Mouse (Mus musculus) small intestine, adult 2 months (tissue): ENCODE measurements around the gene Olfr64. TPM values are rescaled to one million over a fixed set of nuclear protein-coding genes. Genes with fewer than 3 reads are reported as not detected.

Source experiments
- H3K27ac ChIP-seq: fragments of 200-500 bp; 2 replicates; pipeline ENCODE4 v1.5.1; 2012; ENCODE audit warnings: low read depth, low read length, control low read depth, inconsistent platforms; ENCODE audit not compliant: insufficient read depth
- H3K27me3 ChIP-seq: fragments of 200-500 bp; 2 replicates; pipeline ENCODE4 v1.6.1; 2012; ENCODE audit warnings: mild to moderate bottlenecking, moderate library complexity, low read length, inconsistent platforms; ENCODE audit not compliant: control insufficient read depth, insufficient read depth
- H3K36me3 ChIP-seq: fragments of 200-500 bp; 2 replicates; pipeline ENCODE4 v1.6.1; 2012; ENCODE audit warnings: mild to moderate bottlenecking, low read length, control low read depth, inconsistent platforms; ENCODE audit not compliant: control insufficient read depth, insufficient read depth
- H3K4me1 ChIP-seq: fragments of 200-500 bp; 2 replicates; pipeline ENCODE4 v1.6.1; 2012; ENCODE audit warnings: low read length, inconsistent platforms, mixed read lengths; ENCODE audit not compliant: control insufficient read depth, insufficient read depth, insufficient read length
- H3K4me3 ChIP-seq: fragments of 200-500 bp; 2 replicates; pipeline ENCODE4 v1.5.1; 2012; ENCODE audit warnings: low read depth, mild to moderate bottlenecking, control low read depth, inconsistent platforms, low read length, moderate library complexity
- CTCF ChIP-seq: fragments of 200-500 bp; IDR thresholded peaks from 2 replicates; pipeline ENCODE4 v1.5.1; 2012; ENCODE audit warnings: low read depth, mild to moderate bottlenecking, control low read depth, inconsistent platforms, low read length, moderate library complexity, mixed read lengths; ENCODE audit not compliant: insufficient replicate concordance, insufficient read length; ENCODE audit errors: extremely low read depth
- POLR2A ChIP-seq: fragments of 200-500 bp; IDR thresholded peaks from 2 replicates; pipeline ENCODE4 v1.6.1; 2012; ENCODE audit warnings: low read depth, mild to moderate bottlenecking, control low read depth, inconsistent platforms, low read length, moderate library complexity
- whole genome bisulfite sequencing: fragments of 180-500 bp; shearing (Covaris S2); methylation state at CpG from one replicate; pipeline ENCODE4 v1.1.7; 2018; 5-methylcytosine and 5-hydroxymethylcytosine counted together
- polyA plus RNA-seq: library from polyadenylated mRNA; depleted of rRNA; stranded (reverse); fragments of >200 nt; gene quantifications from 2 replicates; pipeline ENCODE4 v1.2.3, GENCODE M21; 2012; rRNA removed

Olfr64 gene
- polyA plus RNA-seq, 1 experiment: not detected

GRCm38 (mm10) chr7:103859076-103859475, 35.2 kb downstream of the Olfr64 start:
- H3K27me3 ChIP-seq: no peaks in the 10 kb centered on the region
- WGBS: 44% methylated on average over 2 of the region's 2 CpGs
- TF ChIP-seq POLR2A: no peak
- TF ChIP-seq CTCF: no peak
- no peaks in the 10 kb centered on the region for H3K4me1 ChIP-seq
- H3K4me3 ChIP-seq: no peak overlapping the region
- H3K36me3 ChIP-seq: no peaks in the 10 kb centered on the region
- H3K27ac ChIP-seq: no peak overlapping the region

- Histone ChIP-seq H3K4me1 (no peaks in the 10 kb centered on the region), H3K36me3 (no peaks in the 10 kb centered on the region), H3K27ac (no peak overlapping the region), H3K27me3 (no peaks in the 10 kb centered on the region), H3K4me3 (no peak overlapping the region)
- TF ChIP-seq CTCF: no peak
- no peak for TF ChIP-seq POLR2A
- WGBS: 56% methylated on average over 1 of the region's 1 CpGs
Observed at GRCm38 (mm10) chr7:103854669-103855068, 39.6 kb downstream of the Olfr64 start.

- Histone ChIP-seq H3K4me3 (no peak within 1 kb of the TSS), H3K36me3 (no peaks in the 10 kb centered on the region), H3K27me3 (no peaks in the 10 kb centered on the region), H3K4me1 (no peaks in the 10 kb centered on the region), H3K27ac (no peak within 1 kb of the TSS)
- TF ChIP-seq CTCF (no peak), POLR2A (no peak)
- WGBS: 49% methylated on average over 2 of the region's 2 CpGs
Observed at GRCm38 (mm10) chr7:103853090-103853489, 41.2 kb downstream of the Olfr64 start, which contains the start of gene Hbb-y. Gene Hbb-y, minus strand, starts transcription at chr7:103853216.

DNA sequence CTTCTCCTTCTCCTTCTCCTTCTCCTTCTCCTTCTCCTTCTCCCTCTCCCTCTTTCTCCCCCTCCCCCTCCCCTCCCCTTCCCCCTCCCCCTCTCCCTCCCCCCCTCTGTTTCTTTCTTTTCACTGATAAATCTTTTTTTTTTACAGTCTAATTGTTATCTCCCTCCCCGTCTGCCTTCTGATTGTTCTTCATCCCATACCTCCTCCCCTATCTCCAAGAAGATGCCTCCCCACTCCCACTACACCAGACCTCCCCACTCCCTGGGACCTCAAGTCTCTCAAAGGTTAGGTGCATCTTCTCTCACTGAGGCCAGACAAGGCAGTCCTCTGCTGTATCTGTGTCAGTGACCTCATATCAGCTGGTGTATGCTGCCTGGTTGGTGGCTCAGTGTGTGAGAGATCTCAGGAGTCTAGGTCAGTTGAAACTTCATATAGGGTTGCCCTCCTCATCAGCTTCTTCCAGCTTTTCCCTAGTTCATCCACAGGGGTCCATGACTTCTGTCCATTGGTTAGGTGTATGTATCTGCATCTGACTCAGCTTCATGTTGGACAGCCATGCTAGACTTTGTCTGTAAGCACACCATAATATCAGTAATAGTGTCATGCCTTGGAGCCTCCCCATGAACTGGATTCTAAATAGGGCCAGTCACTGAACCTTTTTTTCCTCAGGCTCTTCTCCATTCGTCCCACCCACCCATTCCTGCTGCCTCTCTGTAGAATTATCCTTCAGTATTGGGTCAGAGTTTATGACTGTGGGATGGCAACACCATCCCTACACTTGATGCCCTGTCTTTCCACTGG, 49.6 kb downstream of the Olfr64 start:
- Histone ChIP-seq H3K27ac (no peak overlapping the region), H3K4me1 (no peaks in the 10 kb centered on the region)
- 34% methylated on average over 2 of the region's 2 CpGs for WGBS

GRCm38 (mm10) chr7:103843034-103843433, 51.3 kb downstream of the Olfr64 start, which contains the start of gene Hbb-bh1:
Gene Hbb-bh1, minus strand, starts transcription at chr7:103843164.
- no peaks in the 10 kb centered on the region for H3K4me1 ChIP-seq
- no peaks in the 10 kb centered on the region for H3K27me3 ChIP-seq
- TF ChIP-seq CTCF: no peak
- no peak for TF ChIP-seq POLR2A
- WGBS: 68% methylated on average over 2 of the region's 2 CpGs
- H3K4me3 ChIP-seq: no peak within 1 kb of the TSS
- H3K27ac ChIP-seq: no peak within 1 kb of the TSS
- no peaks in the 10 kb centered on the region for H3K36me3 ChIP-seq

More for the DNA sequence above, 49.6 kb downstream of the Olfr64 start:
- H3K36me3 ChIP-seq: no peaks in the 10 kb centered on the region
- TF ChIP-seq POLR2A (no peak), CTCF (no peak)
- no peak overlapping the region for H3K4me3 ChIP-seq
- H3K27me3 ChIP-seq: no peaks in the 10 kb centered on the region

DNA sequence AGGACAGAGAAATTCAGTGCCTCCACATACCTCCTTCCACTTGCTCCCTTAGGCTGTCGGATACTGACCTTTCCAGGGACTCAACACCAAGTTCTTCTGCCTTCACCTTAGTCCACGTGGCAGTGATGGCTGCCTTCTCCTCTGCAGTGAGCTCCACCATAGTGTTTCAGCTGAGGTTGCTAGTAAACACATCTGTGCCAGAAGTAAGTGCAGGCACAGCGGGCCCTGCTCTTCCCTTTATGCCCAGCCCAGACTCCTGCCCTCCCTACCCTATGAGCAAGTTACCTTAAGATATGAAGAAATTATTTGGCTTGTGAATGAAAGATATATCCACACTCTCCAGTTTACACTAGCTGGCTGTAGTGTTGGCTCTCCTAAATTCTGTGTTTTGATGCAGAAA, 54.0 kb downstream of the Olfr64 start, which contains the start of gene Hbb-bh2:
Gene Hbb-bh2 (minus strand): TSS at position 253 of the 400 bp plus-strand sequence.
- no peak within 1 kb of the TSS for H3K27ac ChIP-seq
- H3K4me1 ChIP-seq: no peaks in the 10 kb centered on the region
- no peaks in the 10 kb centered on the region for H3K27me3 ChIP-seq
- WGBS: 68% methylated on average over 3 of the region's 3 CpGs
- no peaks in the 10 kb centered on the region for H3K36me3 ChIP-seq
- TF ChIP-seq POLR2A (no peak), CTCF (no peak)
- H3K4me3 ChIP-seq: no peak within 1 kb of the TSS

Other genes with a start within 250 kb of the Olfr64 start
- gene Olfr623, start 230.8 kb downstream of the Olfr64 start, polyA plus RNA-seq: not detected in 2 replicates
- not detected in 2 replicates for gene Olfr624, start 223.3 kb downstream of the Olfr64 start, polyA plus RNA-seq
- not detected in 2 replicates for gene Olfr625-ps1, start 211.8 kb downstream of the Olfr64 start, polyA plus RNA-seq
- gene Olfr243, start 179.8 kb downstream of the Olfr64 start, polyA plus RNA-seq: not detected in 2 replicates
- gene Olfr628, start 164.1 kb downstream of the Olfr64 start, polyA plus RNA-seq: not detected in 2 replicates
- not detected in 2 replicates for gene Olfr629, start 149.5 kb downstream of the Olfr64 start, polyA plus RNA-seq
- not detected in 2 replicates for gene Olfr630, start 137.2 kb downstream of the Olfr64 start, polyA plus RNA-seq
- gene Olfr69, start 122.9 kb downstream of the Olfr64 start, polyA plus RNA-seq: not detected in 2 replicates
- gene Olfr68, start 114.8 kb downstream of the Olfr64 start, polyA plus RNA-seq: not detected in 2 replicates
- gene Olfr67, start 102.7 kb downstream of the Olfr64 start, polyA plus RNA-seq: not detected in 2 replicates
- 7.2 and 8.9 TPM in 2 replicates for gene Hbb-bt, start 80.5 kb downstream of the Olfr64 start, polyA plus RNA-seq
- gene Hbb-bs, start 66.4 kb downstream of the Olfr64 start, polyA plus RNA-seq: 59.9 and 74.9 TPM in 2 replicates
- gene Hbb-bh2, start 54.0 kb downstream of the Olfr64 start, polyA plus RNA-seq: not detected in 2 replicates
- gene Hbb-bh1, start 51.3 kb downstream of the Olfr64 start, polyA plus RNA-seq: not detected in 2 replicates
- not detected in 2 replicates for gene Hbb-y, start 41.3 kb downstream of the Olfr64 start, polyA plus RNA-seq
- not detected in 2 replicates for gene Olfr66, start 8.2 kb downstream of the Olfr64 start, polyA plus RNA-seq
- gene Olfr65, start 9.0 kb upstream of the Olfr64 start, polyA plus RNA-seq: not detected in 2 replicates
- gene Olfr631, start 34.3 kb upstream of the Olfr64 start, polyA plus RNA-seq: not detected in 2 replicates
- not detected in 2 replicates for gene Olfr632, start 39.9 kb upstream of the Olfr64 start, polyA plus RNA-seq
- gene Olfr633, start 50.0 kb upstream of the Olfr64 start, polyA plus RNA-seq: not detected in 2 replicates
- gene Olfr635, start 76.7 kb upstream of the Olfr64 start, polyA plus RNA-seq: not detected in 2 replicates
- not detected in 2 replicates for gene Olfr638, start 104.3 kb upstream of the Olfr64 start, polyA plus RNA-seq
- not detected in 2 replicates for gene Olfr639, start 122.8 kb upstream of the Olfr64 start, polyA plus RNA-seq
- not detected in 2 replicates for gene Olfr640, start 131.1 kb upstream of the Olfr64 start, polyA plus RNA-seq
- not detected in 2 replicates for gene Olfr641, start 141.0 kb upstream of the Olfr64 start, polyA plus RNA-seq
- gene Olfr642, start 158.2 kb upstream of the Olfr64 start, polyA plus RNA-seq: not detected in 2 replicates
- gene 4930516K23Rik, start 167.0 kb upstream of the Olfr64 start, polyA plus RNA-seq: not detected in 2 replicates
- not detected in 2 replicates for gene Olfr644, start 177.4 kb upstream of the Olfr64 start, polyA plus RNA-seq
- not detected in 2 replicates for gene Olfr645, start 191.0 kb upstream of the Olfr64 start, polyA plus RNA-seq
- not detected in 2 replicates for gene Olfr646, start 210.4 kb upstream of the Olfr64 start, polyA plus RNA-seq
- not detected in 2 replicates for gene Ubqln5, start 235.3 kb upstream of the Olfr64 start, polyA plus RNA-seq
- not detected in 2 replicates for gene Olfr643, start 242.9 kb upstream of the Olfr64 start, polyA plus RNA-seq
- not detected in 2 replicates for gene Ubqln3, start 248.8 kb upstream of the Olfr64 start, polyA plus RNA-seq